Mouse (Mus musculus) intestine, embryonic 14.5 days (tissue): Measurements from ENCODE around the gene Rarres1. TPM values are rescaled to one million over a fixed set of nuclear protein-coding genes. Genes with fewer than 3 reads are reported as not detected.

Experiments used
- ATAC-seq: fragments of 200-750 bp; cut with Nextera tagmentation; replicated peaks from 2 replicates; pipeline ENCODE4 v1.8.0; 2017; ENCODE audit warnings: low read depth, moderate number of reproducible peaks, moderate TSS enrichment, moderate library complexity; ENCODE audit not compliant: low FRiP score, low TSS enrichment
- DNase-seq: peaks from one replicate; pipeline ENCODE4 v3.0.0-alpha.2; 2018; ENCODE audit warnings: low spot score
- H3K27ac ChIP-seq: fragments of 300-500 bp; sonication (generic); 2 replicates; pipeline ENCODE4 v1.5.1; 2014; ENCODE audit warnings: low read depth, mild to moderate bottlenecking, control low read depth
- H3K27me3 ChIP-seq: fragments of 300-500 bp; sonication (generic); replicated peaks from 2 replicates; pipeline ENCODE4 v1.6.1; 2014; ENCODE audit warnings: low read length, control low read depth; ENCODE audit not compliant: control insufficient read depth, insufficient read depth
- H3K36me3 ChIP-seq: fragments of 300-500 bp; sonication (generic); 2 replicates; pipeline ENCODE4 v1.6.1; 2014; ENCODE audit warnings: low read length, control low read depth; ENCODE audit not compliant: control insufficient read depth, insufficient read depth
- H3K4me1 ChIP-seq: fragments of 300-500 bp; sonication (generic); replicated peaks from 2 replicates; pipeline ENCODE4 v1.6.1; 2014; ENCODE audit warnings: low read length, control low read depth, mixed read lengths; ENCODE audit not compliant: control insufficient read depth, insufficient read depth
- H3K4me2 ChIP-seq: fragments of 300-500 bp; sonication (generic); 2 replicates; pipeline ENCODE4 v1.6.1; 2014; ENCODE audit warnings: low read length
- H3K4me3 ChIP-seq: fragments of 300-500 bp; sonication (generic); 2 replicates; pipeline ENCODE4 v1.5.1; 2014; ENCODE audit warnings: low read depth, low read length, control low read depth, mixed read lengths
- H3K9ac ChIP-seq: fragments of 300-500 bp; sonication (generic); 2 replicates; pipeline ENCODE4 v1.6.1; 2014; ENCODE audit warnings: mild to moderate bottlenecking, low read length
- H3K9me3 ChIP-seq: fragments of 300-500 bp; sonication (generic); 2 replicates; pipeline ENCODE4 v1.6.1; 2016; ENCODE audit warnings: low read length, control low read depth; ENCODE audit not compliant: control insufficient read depth
- WGBS: fragments of 180-500 bp; shearing (Covaris S2); extraction: QIAGEN DNeasy Blood & Tissue Kit; methylation state at CpG from one replicate; pipeline ENCODE4 v1.1.7; 2014; 5-methylcytosine and 5-hydroxymethylcytosine counted together
- polyA plus RNA-seq: library from polyadenylated mRNA; unstranded; fragments of >200 nt; fragmentation: Nextera tagmentation; extraction: Ambion mirVana; gene quantifications from 2 replicates; pipeline ENCODE4 v1.2.1, GENCODE M21; 2014

Rarres1 gene
- polyA plus RNA-seq, 1 experiment from 2014 or later, result 1.0 TPM

DNA sequence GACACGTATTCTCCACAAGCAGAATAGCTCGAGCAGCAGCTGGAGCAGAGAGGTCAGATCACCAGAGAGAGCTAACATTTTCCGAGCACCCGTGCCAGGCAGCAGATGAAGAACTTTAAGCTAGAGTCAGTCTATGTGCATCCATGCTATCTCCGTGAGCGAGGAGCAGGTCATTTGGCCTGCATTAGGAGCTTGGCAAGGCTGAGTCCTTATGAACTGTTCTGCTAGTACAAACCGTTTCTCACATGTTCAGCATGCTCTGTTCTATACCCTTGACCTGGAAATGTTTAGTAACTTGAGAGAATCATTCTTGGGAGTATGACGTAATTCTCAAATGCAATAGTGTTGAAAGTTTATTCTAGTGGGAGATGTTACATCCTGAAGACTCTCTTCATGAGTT lies 28.3 kb upstream of the Rarres1 start:
- Histone ChIP-seq H3K4me3 (no peak overlapping the region), H3K9ac (no peak overlapping the region), H3K27ac (no peak overlapping the region), H3K4me2 (no peak overlapping the region), H3K27me3 (no peaks in the 10 kb centered on the region), H3K36me3 (no peaks in the 10 kb centered on the region), H3K9me3 (no peaks in the 10 kb centered on the region), H3K4me1 (no peaks in the 10 kb centered on the region)
- no peak for ATAC-seq
- no peak for DNase-seq
- 74% methylated on average over 8 of the region's 8 CpGs for WGBS

DNA sequence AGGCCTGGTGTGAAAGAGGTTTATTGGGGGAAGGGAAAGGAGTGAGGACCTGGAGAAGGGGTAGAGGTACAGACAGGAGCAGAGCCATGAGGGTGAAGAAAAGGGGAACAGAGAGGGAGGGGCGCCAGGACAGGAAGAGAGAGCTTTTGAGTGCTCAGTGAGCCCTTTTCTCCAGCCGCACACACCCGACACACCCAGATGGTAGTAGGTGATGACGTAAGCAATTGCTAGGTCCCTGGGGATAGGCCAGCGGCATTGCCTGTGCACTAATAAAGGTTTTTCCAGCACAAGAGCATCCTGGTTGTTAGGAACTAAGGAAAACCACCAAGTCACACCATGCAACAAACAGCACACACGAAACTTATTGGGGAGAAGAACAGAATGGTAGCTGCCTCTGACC lies 9.4 kb upstream of the Rarres1 start:
- Histone ChIP-seq H3K27me3 (no peaks in the 10 kb centered on the region), H3K9ac (no peak overlapping the region), H3K27ac (no peak overlapping the region), H3K36me3 (no peaks in the 10 kb centered on the region), H3K4me2 (no peak overlapping the region), H3K4me1 (no peaks in the 10 kb centered on the region), H3K9me3 (no peaks in the 10 kb centered on the region), H3K4me3 (no peak overlapping the region)
- 88% methylated on average over 6 of the region's 6 CpGs for WGBS
- no peak for DNase-seq
- ATAC-seq, result no peak

GRCm38 (mm10) chr3:67522709-67523108 lies 7.4 kb upstream of the Rarres1 start:
- WGBS, result 80% methylated on average over 8 of the region's 8 CpGs
- Histone ChIP-seq H3K9ac (no peak overlapping the region), H3K36me3 (no peaks in the 10 kb centered on the region), H3K4me2 (no peak overlapping the region), H3K4me1 (no peaks in the 10 kb centered on the region), H3K4me3 (no peak overlapping the region), H3K27ac (no peak overlapping the region), H3K27me3 (no peaks in the 10 kb centered on the region), H3K9me3 (no peaks in the 10 kb centered on the region)
- ATAC-seq, result no peak
- DNase-seq, result no peak

- no peak for ATAC-seq
- WGBS, result 86% methylated on average over 5 of the region's 5 CpGs
Measured at GRCm38 (mm10) chr3:67520568-67521143, 5.3 kb upstream of the Rarres1 start.

DNA sequence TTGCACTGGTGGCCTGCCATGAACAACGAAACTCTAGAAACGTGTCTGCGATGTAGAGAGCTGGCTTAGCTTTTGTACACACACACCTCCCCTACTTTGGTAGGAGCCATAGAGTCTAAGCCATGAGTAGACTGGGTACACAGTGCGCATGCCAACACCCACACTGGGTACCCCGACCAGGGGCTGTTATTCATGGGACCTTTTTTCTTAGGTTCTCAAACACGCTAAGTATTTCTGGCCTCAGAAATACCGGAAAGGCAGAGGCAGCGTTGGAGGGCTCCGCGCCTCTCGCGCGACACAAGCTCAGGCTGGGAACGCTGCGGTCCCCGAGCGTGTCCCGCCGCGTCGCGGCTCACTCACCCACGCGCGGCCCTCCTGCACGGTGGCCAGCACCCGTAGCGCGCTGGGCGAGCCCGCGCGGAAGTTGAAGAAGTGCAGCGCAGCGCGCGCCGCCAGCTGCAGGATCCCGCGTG lies 486 bp downstream of the Rarres1 start:
- Histone ChIP-seq H3K27ac (no peak overlapping the region), H3K9ac (peak overlapping the region; percentile 45), H3K4me3 (peak overlapping the region; percentile 42), H3K4me1 (no peaks in the 10 kb centered on the region), H3K9me3 (no peaks in the 10 kb centered on the region), H3K36me3 (no peaks in the 10 kb centered on the region), H3K4me2 (peak overlapping the region; percentile 99), H3K27me3 (peaks cover 23% of the 10 kb centered on the region)
- WGBS, result 7% methylated on average over 40 of the region's 40 CpGs
- peak; percentile 56 for DNase-seq
- ATAC-seq, result no peak

More at GRCm38 (mm10) chr3:67520568-67521143, 5.3 kb upstream of the Rarres1 start:
- no peak overlapping the region for H3K4me2 ChIP-seq
- no peak overlapping the region for H3K27ac ChIP-seq
- no peaks in the 10 kb centered on the region for H3K4me1 ChIP-seq
- no peaks in the 10 kb centered on the region for H3K36me3 ChIP-seq
- H3K9me3 ChIP-seq, result no peaks in the 10 kb centered on the region
- no peak overlapping the region for H3K4me3 ChIP-seq
- H3K27me3 ChIP-seq, result peaks cover 12% of the 10 kb centered on the region
- H3K9ac ChIP-seq, result no peak overlapping the region
- DNase-seq, result no peak

- Histone ChIP-seq H3K4me1 (no peaks in the 10 kb centered on the region), H3K4me2 (no peak overlapping the region), H3K27me3 (peaks cover 23% of the 10 kb centered on the region), H3K9me3 (no peaks in the 10 kb centered on the region), H3K36me3 (no peaks in the 10 kb centered on the region), H3K4me3 (no peak overlapping the region), H3K27ac (no peak overlapping the region), H3K9ac (no peak overlapping the region)
- 4% methylated on average over 5 of the region's 5 CpGs for WGBS
- ATAC-seq, result no peak; the same call in 1 of the 2 replicates
- DNase-seq, result peak; percentile 80
Measured at GRCm38 (mm10) chr3:67512807-67513206, 2.5 kb downstream of the Rarres1 start.

- Histone ChIP-seq H3K4me3 (no peak overlapping the region), H3K9me3 (no peaks in the 10 kb centered on the region), H3K27ac (no peak overlapping the region), H3K4me1 (no peaks in the 10 kb centered on the region), H3K36me3 (no peaks in the 10 kb centered on the region), H3K9ac (no peak overlapping the region), H3K4me2 (no peak overlapping the region), H3K27me3 (no peaks in the 10 kb centered on the region; the same call in 1 of the 2 replicates)
- DNase-seq (no peak), ATAC-seq (no peak)
- 84% methylated on average over 10 of the region's 10 CpGs for WGBS
Measured at GRCm38 (mm10) chr3:67508216-67508892, 7.0 kb downstream of the Rarres1 start.

DNA sequence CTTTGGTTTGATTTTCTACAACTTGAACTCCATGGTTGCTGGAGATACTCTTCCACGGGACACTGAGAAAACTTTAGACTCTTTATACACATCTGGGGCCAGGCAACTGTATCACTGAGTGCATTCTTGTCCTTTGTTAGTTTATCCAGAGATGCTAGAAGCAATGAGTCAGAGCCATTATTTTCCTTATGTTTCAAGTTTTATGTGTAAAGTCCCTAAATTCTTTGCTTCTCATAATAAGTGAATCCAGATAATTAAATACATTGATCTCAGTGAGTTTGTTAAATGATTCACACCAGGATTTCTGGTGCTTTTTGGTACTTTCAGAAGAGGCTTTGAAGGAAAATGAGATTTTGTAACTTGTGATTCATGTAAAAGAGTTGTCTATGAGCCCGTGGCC lies 10.0 kb downstream of the Rarres1 start:
- Histone ChIP-seq H3K4me3 (no peak overlapping the region), H3K27ac (no peak overlapping the region), H3K27me3 (no peaks in the 10 kb centered on the region), H3K4me2 (no peak overlapping the region), H3K4me1 (no peaks in the 10 kb centered on the region), H3K36me3 (no peaks in the 10 kb centered on the region), H3K9me3 (no peaks in the 10 kb centered on the region), H3K9ac (no peak overlapping the region)
- WGBS, result 77% methylated on average over 2 of the region's 2 CpGs
- ATAC-seq (no peak), DNase-seq (no peak)

DNA sequence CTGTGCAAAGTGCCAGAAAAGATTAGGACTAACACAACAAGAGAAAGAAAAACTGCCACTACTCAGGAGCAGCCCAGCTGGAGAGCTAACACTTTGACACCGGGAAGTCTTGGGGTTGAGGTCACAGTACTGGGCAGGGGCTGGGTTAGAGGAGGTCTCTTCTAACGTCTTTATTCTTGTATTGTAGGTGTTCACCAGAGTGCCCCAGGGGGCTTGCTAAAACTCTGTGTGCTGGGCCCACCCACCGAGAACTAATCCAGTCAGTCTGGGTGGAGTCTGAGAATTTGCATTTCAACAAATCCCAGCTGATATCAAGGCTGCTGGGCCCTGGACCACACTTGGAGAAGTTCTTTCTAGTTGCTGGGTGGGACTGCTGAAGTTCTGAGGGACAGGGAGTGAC lies 11.4 kb downstream of the Rarres1 start:
- no peak overlapping the region for H3K9ac ChIP-seq
- no peaks in the 10 kb centered on the region for H3K36me3 ChIP-seq
- H3K9me3 ChIP-seq, result no peaks in the 10 kb centered on the region
- ATAC-seq, result no peak
- no peak overlapping the region for H3K27ac ChIP-seq
- 18% methylated on average over 3 of the region's 3 CpGs for WGBS
- no peak for DNase-seq
- no peaks in the 10 kb centered on the region for H3K27me3 ChIP-seq
- no peak overlapping the region for H3K4me3 ChIP-seq
- no peak overlapping the region for H3K4me2 ChIP-seq
- no peaks in the 10 kb centered on the region for H3K4me1 ChIP-seq
